Mouse (Mus musculus): ENCODE measurements around the gene Synm.

Gene Synm

GRCm38 (mm10) chr7:67697892-67698630 lies 61.5 kb downstream of the Synm start:
- Histone ChIP-seq H3K36me3 (ENCODE audit: control insufficient read depth, insufficient read depth, low read length, poor library complexity, severe bottlenecking) (no peaks in the 10 kb centered on the region), H3K27me3 (ENCODE audit: control insufficient read depth, insufficient read depth, low read length, poor library complexity, severe bottlenecking) (no peaks in the 10 kb centered on the region)
- no peak for DNase-seq (ENCODE audit: low read depth, low spot score)

GRCm38 (mm10) chr7:67695906-67696305 lies 63.6 kb downstream of the Synm start:
- Histone ChIP-seq H3K36me3 (ENCODE audit: control insufficient read depth, insufficient read depth, low read length, poor library complexity, severe bottlenecking) (no peaks in the 10 kb centered on the region), H3K27me3 (ENCODE audit: control insufficient read depth, insufficient read depth, low read length, poor library complexity, severe bottlenecking) (no peaks in the 10 kb centered on the region)
- DNase-seq (ENCODE audit: low read depth, low spot score), result no peak

- no peaks in the 10 kb centered on the region for H3K36me3 ChIP-seq (ENCODE audit: control insufficient read depth, insufficient read depth, low read length, poor library complexity, severe bottlenecking)
- DNase-seq (ENCODE audit: low read depth, low spot score), result no peak
- no peaks in the 10 kb centered on the region; the same call in 1 of the 2 replicates for H3K27me3 ChIP-seq (ENCODE audit: control insufficient read depth, insufficient read depth, low read length, poor library complexity, severe bottlenecking)
Measured at GRCm38 (mm10) chr7:67692791-67693538, 66.6 kb downstream of the Synm start.

- H3K36me3 ChIP-seq (ENCODE audit: control insufficient read depth, insufficient read depth, low read length, poor library complexity, severe bottlenecking), result no peaks in the 10 kb centered on the region
- no peak for DNase-seq (ENCODE audit: low read depth, low spot score)
- no peaks in the 10 kb centered on the region; the same call in 1 of the 2 replicates for H3K27me3 ChIP-seq (ENCODE audit: control insufficient read depth, insufficient read depth, low read length, poor library complexity, severe bottlenecking)
Measured at GRCm38 (mm10) chr7:67692141-67692540, 67.4 kb downstream of the Synm start.

GRCm38 (mm10) chr7:67691036-67691435 lies 68.5 kb downstream of the Synm start:
- Histone ChIP-seq H3K36me3 (ENCODE audit: control insufficient read depth, insufficient read depth, low read length, poor library complexity, severe bottlenecking) (no peaks in the 10 kb centered on the region), H3K27me3 (ENCODE audit: control insufficient read depth, insufficient read depth, low read length, poor library complexity, severe bottlenecking) (no peaks in the 10 kb centered on the region; the same call in 1 of the 2 replicates)
- no peak for DNase-seq (ENCODE audit: low read depth, low spot score)

GRCm38 (mm10) chr7:67689793-67690192 lies 69.7 kb downstream of the Synm start:
- Histone ChIP-seq H3K27me3 (ENCODE audit: control insufficient read depth, insufficient read depth, low read length, poor library complexity, severe bottlenecking) (no peaks in the 10 kb centered on the region; the same call in 1 of the 2 replicates), H3K36me3 (ENCODE audit: control insufficient read depth, insufficient read depth, low read length, poor library complexity, severe bottlenecking) (no peaks in the 10 kb centered on the region)
- DNase-seq (ENCODE audit: low read depth, low spot score), result no peak

GRCm38 (mm10) chr7:67688281-67688680 lies 71.3 kb downstream of the Synm start:
- H3K27me3 ChIP-seq (ENCODE audit: control insufficient read depth, insufficient read depth, low read length, poor library complexity, severe bottlenecking), result no peaks in the 10 kb centered on the region; the same call in 1 of the 2 replicates
- no peaks in the 10 kb centered on the region for H3K36me3 ChIP-seq (ENCODE audit: control insufficient read depth, insufficient read depth, low read length, poor library complexity, severe bottlenecking)
- DNase-seq (ENCODE audit: low read depth, low spot score), result no peak

- Histone ChIP-seq H3K27me3 (ENCODE audit: control insufficient read depth, insufficient read depth, low read length, poor library complexity, severe bottlenecking) (no peaks in the 10 kb centered on the region; the same call in 1 of the 2 replicates), H3K36me3 (ENCODE audit: control insufficient read depth, insufficient read depth, low read length, poor library complexity, severe bottlenecking) (no peaks in the 10 kb centered on the region)
- no peak for DNase-seq (ENCODE audit: low read depth, low spot score)
Measured at GRCm38 (mm10) chr7:67686545-67686944, 73.0 kb downstream of the Synm start.

GRCm38 (mm10) chr7:67683006-67683405 lies 76.5 kb downstream of the Synm start:
- DNase-seq (ENCODE audit: low read depth, low spot score), result no peak
- Histone ChIP-seq H3K36me3 (ENCODE audit: control insufficient read depth, insufficient read depth, low read length, poor library complexity, severe bottlenecking) (no peaks in the 10 kb centered on the region), H3K27me3 (ENCODE audit: control insufficient read depth, insufficient read depth, low read length, poor library complexity, severe bottlenecking) (no peaks in the 10 kb centered on the region)

- Histone ChIP-seq H3K27me3 (ENCODE audit: control insufficient read depth, insufficient read depth, low read length, poor library complexity, severe bottlenecking) (no peaks in the 10 kb centered on the region), H3K36me3 (ENCODE audit: control insufficient read depth, insufficient read depth, low read length, poor library complexity, severe bottlenecking) (no peaks in the 10 kb centered on the region)
Measured at GRCm38 (mm10) chr7:67681078-67681477, 78.5 kb downstream of the Synm start.

More at GRCm38 (mm10) chr7:67681078-67681477, 78.5 kb downstream of the Synm start:
- no peak for DNase-seq (ENCODE audit: low read depth, low spot score)

Measured in splenic B cell, adult 2 months (primary cell).